Mouse (Mus musculus): ENCODE measurements at regions not wholly inside any gene's neighbourhood (a gene's known extent, or its start where the extent isn't known, plus 50 kb on each side); places are given as distances from the start of the nearest gene placed in this dataset.

DNA sequence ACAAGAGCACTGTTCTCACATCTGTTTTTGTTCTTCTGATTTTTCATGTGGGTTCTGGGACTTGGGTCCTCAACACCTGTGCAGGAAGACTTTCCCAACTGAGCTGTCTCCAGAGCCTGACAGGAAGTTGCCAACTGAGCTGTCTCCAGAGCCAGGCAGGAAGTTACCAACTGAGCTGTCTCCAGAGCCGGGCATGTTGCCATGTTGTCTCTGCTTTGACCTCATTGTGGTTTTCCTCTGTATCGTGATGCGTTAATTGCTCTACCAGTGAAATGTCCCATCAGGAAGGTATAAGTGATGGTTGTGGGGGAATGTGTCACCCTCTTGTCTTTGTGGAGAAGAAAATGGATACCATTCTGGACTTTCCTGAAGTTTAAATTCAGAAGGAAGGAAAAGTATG is 54.4 kb upstream of the Olfm4 start:
- no peaks in the 10 kb centered on the region for H3K4me1 ChIP-seq (ENCODE audit: control insufficient read depth in 1 of 2, insufficient read depth in 2 of 2, low read length in 2 of 2)
- no peak overlapping the region for H3K9ac ChIP-seq (ENCODE audit: control insufficient read depth, low read depth, low read length, poor library complexity, severe bottlenecking)
- no peak for DNase-seq (ENCODE audit: low read depth, low spot score)
- H3K79me2 ChIP-seq (ENCODE audit: control insufficient read depth, insufficient read depth, low read length, poor library complexity), result no peaks in the 10 kb centered on the region
- TF ChIP-seq SMC3 (IDR thresholded peaks at IDR 0.05; ENCODE audit: low read depth, low read length) (no peak), POLR2AphosphoS2 (IDR thresholded peaks at IDR 0.05; ENCODE audit: low read length) (no peak), E2F4 (IDR thresholded peaks at IDR 0.05; ENCODE audit: borderline replicate concordance, low read depth, low read length) (no peak), MXI1 (IDR thresholded peaks at IDR 0.05; ENCODE audit: low read depth, low read length) (no peak), SIN3A (IDR thresholded peaks at IDR 0.05; ENCODE audit: low read length) (no peak), GABPA (IDR thresholded peaks at IDR 0.05; ENCODE audit: low read depth, low read length) (no peak), NRF1 (IDR thresholded peaks at IDR 0.05; ENCODE audit: insufficient read depth, low read depth, low read length, poor library complexity, severe bottlenecking) (no peak), RCOR1 (IDR thresholded peaks at IDR 0.05; ENCODE audit: low read depth, low read length) (no peak), CHD2 (IDR thresholded peaks at IDR 0.05; ENCODE audit: low read length) (no peak), MAFK (IDR thresholded peaks at IDR 0.05; ENCODE audit: borderline replicate concordance, low read depth, low read length) (no peak), POLR2A (IDR thresholded peaks at IDR 0.05; ENCODE audit: control insufficient read depth in 1 of 2, insufficient read depth in 1 of 2, low read depth in 1 of 2, low read length in 2 of 2, poor library complexity in 1 of 2) (no peak), TBP (IDR thresholded peaks at IDR 0.05; ENCODE audit: low read depth, low read length) (no peak), ELF1 (IDR thresholded peaks at IDR 0.05; ENCODE audit: low read depth, low read length) (no peak), MYC (IDR thresholded peaks at IDR 0.05; ENCODE audit: low read depth, low read length) (no peak), EP300 (IDR thresholded peaks at IDR 0.05; ENCODE audit: low read depth in 1 of 2, low read length in 2 of 2) (no peak)
- no peaks in the 10 kb centered on the region for H3K36me3 ChIP-seq (ENCODE audit: control insufficient read depth in 1 of 2, insufficient read depth in 2 of 2, low read length in 2 of 2)
- H3K9me3 ChIP-seq (replicated peaks; ENCODE audit: insufficient read depth, low read length), result no peaks in the 10 kb centered on the region
- H3K27me3 ChIP-seq (ENCODE audit: control insufficient read depth in 1 of 2, insufficient read depth in 2 of 2, low read length in 2 of 2), result no peaks in the 10 kb centered on the region
- H3K4me3 ChIP-seq (ENCODE audit: control insufficient read depth in 1 of 2, insufficient read depth in 1 of 2, low read depth in 2 of 2, low read length in 2 of 2), result no peak overlapping the region
- no peak overlapping the region for H3K27ac ChIP-seq (ENCODE audit: control insufficient read depth, low read depth, low read length)

DNA sequence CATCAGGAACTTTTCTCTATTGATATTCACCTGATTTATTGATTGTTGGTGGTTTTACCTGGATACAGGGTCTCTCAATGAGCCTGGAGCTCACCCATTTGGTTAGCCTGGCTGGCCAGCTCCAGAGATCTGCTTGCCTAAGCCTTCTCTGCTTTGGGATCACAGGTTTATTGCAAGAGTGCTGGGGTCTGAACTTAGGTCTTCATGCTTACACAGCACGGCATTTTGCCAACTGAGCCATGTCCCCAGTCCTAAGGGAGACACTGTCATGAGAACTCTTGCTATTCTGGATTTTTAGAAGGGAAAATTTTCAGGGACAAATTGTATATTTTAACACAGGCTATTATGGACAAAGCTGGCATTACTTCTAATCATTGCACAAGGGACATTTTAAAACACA is 56.7 kb upstream of the Olfm4 start:
- H3K27me3 ChIP-seq (ENCODE audit: control insufficient read depth in 1 of 2, insufficient read depth in 2 of 2, low read length in 2 of 2), result no peaks in the 10 kb centered on the region
- no peak for DNase-seq (ENCODE audit: low read depth, low spot score)
- H3K9ac ChIP-seq (ENCODE audit: control insufficient read depth, low read depth, low read length, poor library complexity, severe bottlenecking), result no peak overlapping the region
- H3K4me3 ChIP-seq (ENCODE audit: control insufficient read depth in 1 of 2, insufficient read depth in 1 of 2, low read depth in 2 of 2, low read length in 2 of 2), result no peak overlapping the region
- H3K27ac ChIP-seq (ENCODE audit: control insufficient read depth, low read depth, low read length), result no peak overlapping the region
- no peaks in the 10 kb centered on the region for H3K36me3 ChIP-seq (ENCODE audit: control insufficient read depth in 1 of 2, insufficient read depth in 2 of 2, low read length in 2 of 2)
- no peaks in the 10 kb centered on the region for H3K9me3 ChIP-seq (replicated peaks; ENCODE audit: insufficient read depth, low read length)
- no peak for TF ChIP-seq ZMIZ1 (IDR thresholded peaks at IDR 0.05; ENCODE audit: low read depth, low read length)
- TF ChIP-seq SIN3A (IDR thresholded peaks at IDR 0.05; ENCODE audit: low read length), result no peak
- TF ChIP-seq MXI1 (IDR thresholded peaks at IDR 0.05; ENCODE audit: low read depth, low read length), result no peak
- no peak for TF ChIP-seq USF1 (IDR thresholded peaks at IDR 0.05; ENCODE audit: low read depth, low read length)
- TF ChIP-seq TCF12 (IDR thresholded peaks at IDR 0.05; ENCODE audit: low read depth, low read length), result no peak
- H3K79me2 ChIP-seq (ENCODE audit: control insufficient read depth, insufficient read depth, low read length, poor library complexity), result no peaks in the 10 kb centered on the region
- no peaks in the 10 kb centered on the region for H3K4me1 ChIP-seq (ENCODE audit: control insufficient read depth in 1 of 2, insufficient read depth in 2 of 2, low read length in 2 of 2)
